Mouse (Mus musculus): ENCODE measurements around the gene Fgd3. TPM values are rescaled to one million over a fixed set of nuclear protein-coding genes. Genes with fewer than 3 reads are reported as not detected.

Fgd3 gene
- total and polyA plus RNA-seq, 3 experiments: 4.1 to 11.2 (median 4.7) TPM

GRCm38 (mm10) chr13:49360906-49361406 is 40.8 kb upstream of the Fgd3 start:
- H3K9me3 ChIP-seq (replicated peaks): no peaks in the 10 kb centered on the region
- H3K4me3 ChIP-seq (ENCODE audit: low read depth, low read length): no peak overlapping the region
- peaks cover 24% of the 10 kb centered on the region for H3K4me1 ChIP-seq (ENCODE audit: insufficient read depth, low read depth, low read length)
- ATAC-seq (ENCODE audit: extremely low read depth, insufficient number of reproducible peaks, low FRiP score, poor library complexity, severe bottlenecking) (no peak), DNase-seq (ENCODE audit: low spot score) (no peak)
- H3K27me3 ChIP-seq (ENCODE audit: insufficient read depth, low read length): no peaks in the 10 kb centered on the region
- TF ChIP-seq CTCF (IDR thresholded peaks at IDR 0.05; ENCODE audit: low read depth, low read length): no peak
- TF ChIP-seq TAL1 (conservative IDR thresholded peaks at IDR 0.05; ENCODE audit: low read depth, low read length): no peak
- no peak for TF ChIP-seq GATA2 (IDR thresholded peaks at IDR 0.05; ENCODE audit: borderline replicate concordance, low read depth, low read length)
- no peak for TF ChIP-seq POLR2AphosphoS5 (IDR thresholded peaks at IDR 0.05; ENCODE audit: insufficient replicate concordance, low read depth, low read length)
- TF ChIP-seq GATA1 (IDR thresholded peaks at IDR 0.05; ENCODE audit: borderline replicate concordance, low read length): no peak
- peaks cover 35% of the 10 kb centered on the region for H3K36me3 ChIP-seq (replicated peaks)

GRCm38 (mm10) chr13:49358184-49358583 is 38.1 kb upstream of the Fgd3 start:
- Histone ChIP-seq H3K9me3 (replicated peaks) (no peaks in the 10 kb centered on the region), H3K36me3 (replicated peaks) (peaks cover 43% of the 10 kb centered on the region), H3K4me1 (ENCODE audit: insufficient read depth, low read depth, low read length) (peaks cover 29% of the 10 kb centered on the region), H3K4me3 (ENCODE audit: low read depth, low read length) (no peak overlapping the region), H3K27me3 (ENCODE audit: insufficient read depth, low read length) (no peaks in the 10 kb centered on the region)
- DNase-seq (ENCODE audit: low spot score) (no peak), ATAC-seq (ENCODE audit: extremely low read depth, insufficient number of reproducible peaks, low FRiP score, poor library complexity, severe bottlenecking) (no peak)
- TF ChIP-seq CTCF (IDR thresholded peaks at IDR 0.05; ENCODE audit: low read depth, low read length) (no peak), GATA2 (IDR thresholded peaks at IDR 0.05; ENCODE audit: borderline replicate concordance, low read depth, low read length) (no peak), TAL1 (conservative IDR thresholded peaks at IDR 0.05; ENCODE audit: low read depth, low read length) (no peak), GATA1 (IDR thresholded peaks at IDR 0.05; ENCODE audit: borderline replicate concordance, low read length) (no peak), POLR2AphosphoS5 (IDR thresholded peaks at IDR 0.05; ENCODE audit: insufficient replicate concordance, low read depth, low read length) (no peak)

- DNase-seq (ENCODE audit: low spot score) (no peak), ATAC-seq (ENCODE audit: extremely low read depth, insufficient number of reproducible peaks, low FRiP score, poor library complexity, severe bottlenecking) (no peak)
- TF ChIP-seq TAL1 (conservative IDR thresholded peaks at IDR 0.05; ENCODE audit: low read depth, low read length): no peak
- no peak for TF ChIP-seq POLR2AphosphoS5 (IDR thresholded peaks at IDR 0.05; ENCODE audit: insufficient replicate concordance, low read depth, low read length)
- TF ChIP-seq GATA1 (IDR thresholded peaks at IDR 0.05; ENCODE audit: borderline replicate concordance, low read length): no peak
- TF ChIP-seq GATA2 (IDR thresholded peaks at IDR 0.05; ENCODE audit: borderline replicate concordance, low read depth, low read length): no peak
- no peak for TF ChIP-seq CTCF (IDR thresholded peaks at IDR 0.05; ENCODE audit: low read depth, low read length)
- Histone ChIP-seq H3K27me3 (ENCODE audit: insufficient read depth, low read length) (no peaks in the 10 kb centered on the region), H3K36me3 (replicated peaks) (peaks cover 47% of the 10 kb centered on the region), H3K9me3 (replicated peaks) (no peaks in the 10 kb centered on the region), H3K4me1 (ENCODE audit: insufficient read depth, low read depth, low read length) (peaks cover 33% of the 10 kb centered on the region), H3K4me3 (ENCODE audit: low read depth, low read length) (no peak overlapping the region)
Measured at GRCm38 (mm10) chr13:49357367-49358026, 37.4 kb upstream of the Fgd3 start.

- ATAC-seq (ENCODE audit: extremely low read depth, insufficient number of reproducible peaks, low FRiP score, poor library complexity, severe bottlenecking): no peak
- peaks cover 36% of the 10 kb centered on the region for H3K4me1 ChIP-seq (ENCODE audit: insufficient read depth, low read depth, low read length)
- H3K9me3 ChIP-seq (replicated peaks): no peaks in the 10 kb centered on the region
- H3K27me3 ChIP-seq (ENCODE audit: insufficient read depth, low read length): no peaks in the 10 kb centered on the region
- no peak for DNase-seq (ENCODE audit: low spot score)
- no peak overlapping the region for H3K4me3 ChIP-seq (ENCODE audit: low read depth, low read length)
- TF ChIP-seq GATA1 (IDR thresholded peaks at IDR 0.05; ENCODE audit: borderline replicate concordance, low read length): no peak
- no peak for TF ChIP-seq CTCF (IDR thresholded peaks at IDR 0.05; ENCODE audit: low read depth, low read length)
- no peak for TF ChIP-seq GATA2 (IDR thresholded peaks at IDR 0.05; ENCODE audit: borderline replicate concordance, low read depth, low read length)
- TF ChIP-seq TAL1 (conservative IDR thresholded peaks at IDR 0.05; ENCODE audit: low read depth, low read length): no peak
- TF ChIP-seq POLR2AphosphoS5 (IDR thresholded peaks at IDR 0.05; ENCODE audit: insufficient replicate concordance, low read depth, low read length): no peak
- H3K36me3 ChIP-seq (replicated peaks): peaks cover 51% of the 10 kb centered on the region
Measured at GRCm38 (mm10) chr13:49356090-49356489, 36.0 kb upstream of the Fgd3 start.

GRCm38 (mm10) chr13:49355461-49356061 is 35.5 kb upstream of the Fgd3 start:
- Histone ChIP-seq H3K4me3 (ENCODE audit: low read depth, low read length) (no peak overlapping the region), H3K4me1 (ENCODE audit: insufficient read depth, low read depth, low read length) (peaks cover 32% of the 10 kb centered on the region), H3K36me3 (replicated peaks) (peaks cover 48% of the 10 kb centered on the region), H3K9me3 (replicated peaks) (no peaks in the 10 kb centered on the region), H3K27me3 (ENCODE audit: insufficient read depth, low read length) (no peaks in the 10 kb centered on the region)
- DNase-seq (ENCODE audit: low spot score) (no peak), ATAC-seq (ENCODE audit: extremely low read depth, insufficient number of reproducible peaks, low FRiP score, poor library complexity, severe bottlenecking) (no peak)
- TF ChIP-seq GATA1 (IDR thresholded peaks at IDR 0.05; ENCODE audit: borderline replicate concordance, low read length): no peak
- no peak for TF ChIP-seq POLR2AphosphoS5 (IDR thresholded peaks at IDR 0.05; ENCODE audit: insufficient replicate concordance, low read depth, low read length)
- TF ChIP-seq CTCF (IDR thresholded peaks at IDR 0.05; ENCODE audit: low read depth, low read length): no peak
- no peak for TF ChIP-seq TAL1 (conservative IDR thresholded peaks at IDR 0.05; ENCODE audit: low read depth, low read length)
- TF ChIP-seq GATA2 (IDR thresholded peaks at IDR 0.05; ENCODE audit: borderline replicate concordance, low read depth, low read length): no peak

GRCm38 (mm10) chr13:49353991-49354507 is 33.9 kb upstream of the Fgd3 start:
- DNase-seq (ENCODE audit: low spot score) (no peak), ATAC-seq (ENCODE audit: extremely low read depth, insufficient number of reproducible peaks, low FRiP score, poor library complexity, severe bottlenecking) (no peak)
- Histone ChIP-seq H3K27me3 (ENCODE audit: insufficient read depth, low read length) (no peaks in the 10 kb centered on the region), H3K36me3 (replicated peaks) (peaks cover 53% of the 10 kb centered on the region), H3K9me3 (replicated peaks) (no peaks in the 10 kb centered on the region), H3K4me3 (ENCODE audit: low read depth, low read length) (no peak overlapping the region), H3K4me1 (ENCODE audit: insufficient read depth, low read depth, low read length) (peaks cover 43% of the 10 kb centered on the region)
- TF ChIP-seq TAL1 (conservative IDR thresholded peaks at IDR 0.05; ENCODE audit: low read depth, low read length) (no peak), GATA1 (IDR thresholded peaks at IDR 0.05; ENCODE audit: borderline replicate concordance, low read length) (no peak), CTCF (IDR thresholded peaks at IDR 0.05; ENCODE audit: low read depth, low read length) (no peak), POLR2AphosphoS5 (IDR thresholded peaks at IDR 0.05; ENCODE audit: insufficient replicate concordance, low read depth, low read length) (no peak), GATA2 (IDR thresholded peaks at IDR 0.05; ENCODE audit: borderline replicate concordance, low read depth, low read length) (no peak)

Data from G1E (cell line).